Mouse (Mus musculus): Measurements from ENCODE around the gene Tarbp2. TPM values are rescaled to one million over a fixed set of nuclear protein-coding genes. Genes with fewer than 3 reads are reported as not detected.

Gene Tarbp2
- polyA plus RNA-seq (2012; ENCODE audit: insufficient read depth, insufficient read length, low replicate concordance, missing spikeins), result not detected in 2 replicates

DNA sequence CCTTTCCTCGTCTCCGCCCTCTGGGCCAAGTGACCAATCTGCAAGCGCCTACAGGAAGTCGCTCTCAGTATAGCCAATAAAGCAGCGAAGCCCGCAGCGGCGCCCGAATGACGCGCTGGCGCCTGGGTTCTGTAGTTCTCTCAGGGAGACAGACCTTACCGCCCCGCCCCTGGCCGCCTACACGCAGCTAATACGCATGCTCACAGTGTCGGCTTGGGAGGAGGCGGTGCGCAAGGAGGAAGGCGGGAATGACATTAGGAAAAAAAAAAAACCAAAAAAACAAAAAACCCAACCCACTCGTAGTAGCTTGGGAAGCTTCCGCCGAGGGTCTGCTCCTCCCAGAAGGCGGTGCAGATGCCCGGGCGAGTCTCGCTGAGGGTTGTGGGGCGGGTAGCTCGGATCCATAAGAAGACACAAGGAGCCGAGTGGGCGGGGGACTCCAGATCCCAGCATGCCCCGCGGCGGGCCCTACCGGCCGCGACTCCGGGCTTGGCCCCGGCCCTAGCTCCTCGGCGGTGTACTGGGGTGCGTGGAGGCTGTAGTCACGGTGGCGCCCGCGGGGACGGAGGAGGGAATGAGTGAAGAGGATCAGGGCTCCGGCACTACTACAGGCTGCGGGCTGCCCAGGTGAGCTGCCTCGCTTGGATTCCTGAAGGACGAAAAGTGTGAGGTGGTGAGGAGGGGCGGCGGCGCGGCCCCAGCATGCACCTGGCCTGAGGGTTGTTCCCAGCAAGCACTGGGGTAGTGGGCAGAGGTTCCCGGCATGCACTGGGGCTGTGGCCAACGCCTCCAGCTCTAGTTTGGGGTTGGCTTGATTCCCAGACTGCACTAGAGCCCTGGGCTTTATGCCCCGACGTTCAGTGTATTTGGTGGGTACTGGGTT, at the start of gene Tarbp2:
Gene Tarbp2, plus strand, starts transcription at position 217 of the 883 bp plus-strand sequence.
- WGBS, result under 1% methylated on average over 60 of the region's 60 CpGs
- peak; percentile 53; the same call in 1 of the 2 replicates for TF ChIP-seq POLR2A (IDR thresholded peaks at IDR 0.05; ENCODE audit: insufficient read depth, low read depth, low read length)
- TF ChIP-seq CTCF (IDR thresholded peaks at IDR 0.05; ENCODE audit: insufficient read depth, low read depth, low read length), result no peak
- Histone ChIP-seq H3K4me3 (ENCODE audit: insufficient read depth, low read depth, low read length) (peak within 1 kb of the TSS; percentile 89), H3K4me1 (ENCODE audit: control insufficient read depth, insufficient read depth, low read length) (peaks cover 17% of the 10 kb centered on the region), H3K27ac (ENCODE audit: insufficient read depth, low read depth, low read length) (peak within 1 kb of the TSS; percentile 100)

DNA sequence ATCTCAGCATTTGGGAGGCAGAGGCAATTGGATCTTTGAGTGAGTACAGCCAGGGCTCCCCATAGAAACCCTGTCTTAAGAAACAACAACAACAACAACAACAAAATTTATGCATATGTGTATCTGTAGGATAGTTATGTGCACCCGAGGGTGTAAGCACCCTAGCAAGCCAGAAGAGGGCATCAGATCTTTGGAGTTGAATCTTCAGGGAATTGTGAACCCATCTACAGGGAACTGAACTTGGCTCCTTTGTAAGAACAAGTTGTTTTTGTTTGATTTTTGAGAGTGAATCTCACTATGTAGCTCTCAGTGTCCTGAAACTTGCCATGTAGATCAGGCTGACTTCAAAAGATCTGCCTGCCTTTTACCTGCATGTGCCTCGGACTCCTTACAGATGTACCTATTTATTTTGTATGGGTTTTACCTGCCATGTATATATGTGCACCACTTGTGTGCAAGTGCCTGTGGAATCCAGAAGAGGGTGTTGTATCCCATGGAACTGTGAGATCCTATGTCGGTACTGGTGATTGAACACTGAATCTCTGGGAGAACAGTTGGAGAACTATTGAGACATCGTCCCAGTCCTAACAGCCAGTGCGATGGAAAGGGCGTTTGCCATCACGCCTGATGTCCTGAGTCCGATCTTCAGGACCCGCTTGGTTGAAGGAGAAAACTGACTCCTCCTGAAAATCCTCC, 49.2 kb upstream of the Tarbp2 start:
- no peak overlapping the region for H3K4me3 ChIP-seq (ENCODE audit: insufficient read depth, low read depth, low read length)
- H3K4me1 ChIP-seq (ENCODE audit: control insufficient read depth, insufficient read depth, low read length), result no peaks in the 10 kb centered on the region
- no peak for TF ChIP-seq CTCF (IDR thresholded peaks at IDR 0.05; ENCODE audit: insufficient read depth, low read depth, low read length)
- no peak for TF ChIP-seq POLR2A (IDR thresholded peaks at IDR 0.05; ENCODE audit: insufficient read depth, low read depth, low read length)
- WGBS, result 98% methylated on average over 9 of the region's 9 CpGs
- no peak overlapping the region for H3K27ac ChIP-seq (ENCODE audit: insufficient read depth, low read depth, low read length)

DNA sequence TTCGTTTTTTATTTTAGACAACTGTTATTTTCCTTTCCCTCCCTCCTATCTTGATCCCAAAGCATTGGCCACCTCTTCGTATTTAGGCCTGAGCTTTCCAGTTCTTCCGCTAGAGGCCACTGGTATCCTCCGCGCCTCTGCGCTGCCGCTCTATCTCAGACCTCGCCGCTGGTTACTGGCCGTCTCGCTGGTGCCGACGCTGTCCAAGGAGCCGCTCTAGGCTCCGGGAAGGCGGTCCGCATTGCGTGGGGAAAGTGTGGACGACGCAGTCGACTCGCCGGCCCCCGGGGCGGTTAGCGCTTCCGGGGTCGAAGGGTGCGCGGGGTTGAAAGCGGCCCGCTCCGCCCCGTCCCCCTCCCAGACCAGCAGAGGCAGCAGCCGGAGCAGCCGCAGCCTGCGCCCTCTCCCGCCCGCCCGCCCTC, 47.8 kb upstream of the Tarbp2 start, which contains the start of gene Pcbp2:
Gene Pcbp2, plus strand, starts transcription at position 357 of the 422 bp plus-strand sequence.
- H3K27ac ChIP-seq (ENCODE audit: insufficient read depth, low read depth, low read length), result peak within 1 kb of the TSS; percentile 94
- H3K4me1 ChIP-seq (ENCODE audit: control insufficient read depth, insufficient read depth, low read length), result no peaks in the 10 kb centered on the region
- 1% methylated on average over 36 of the region's 40 CpGs for WGBS
- H3K4me3 ChIP-seq (ENCODE audit: insufficient read depth, low read depth, low read length), result peak within 1 kb of the TSS; percentile 96
- TF ChIP-seq CTCF (IDR thresholded peaks at IDR 0.05; ENCODE audit: insufficient read depth, low read depth, low read length) (peak; percentile 74), POLR2A (IDR thresholded peaks at IDR 0.05; ENCODE audit: insufficient read depth, low read depth, low read length) (no peak)

DNA sequence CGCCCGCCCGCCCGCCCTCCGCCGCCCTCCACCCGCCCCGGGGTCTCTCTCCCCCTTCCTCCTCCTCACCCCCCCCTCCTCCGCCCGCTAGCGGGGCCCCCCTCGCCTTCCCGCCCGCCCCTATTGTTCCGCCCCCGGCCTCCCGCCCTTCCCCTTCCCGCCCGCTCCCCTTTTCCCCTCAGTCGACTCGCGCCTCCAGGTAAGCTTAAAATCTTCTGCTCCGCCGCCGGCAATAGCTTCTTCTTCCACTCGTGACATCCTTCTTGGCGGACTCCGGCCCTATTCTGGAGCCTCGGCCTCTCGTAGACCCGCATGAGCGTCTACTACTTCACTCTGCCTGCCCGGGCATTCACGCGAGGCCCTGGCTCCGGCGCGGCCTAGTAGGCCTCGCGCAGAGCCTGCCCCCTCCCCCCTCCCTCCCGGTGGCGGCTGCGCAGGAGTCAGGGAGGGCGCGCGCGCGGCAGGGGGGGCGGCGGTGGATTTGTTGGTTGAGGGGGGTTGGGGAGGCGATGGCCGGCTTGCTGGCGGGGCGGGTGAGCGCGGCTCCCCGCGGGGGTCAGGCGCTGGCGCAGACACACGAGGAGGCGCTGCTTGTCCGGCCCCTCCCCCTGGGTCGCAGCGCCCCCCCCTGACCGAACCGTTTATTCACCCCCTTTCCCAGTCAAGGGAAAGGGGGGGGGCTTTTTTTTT, 47.2 kb upstream of the Tarbp2 start:
- 0 out of 2 replicates have a peak, but pooled peaks have one; percentile 27 for TF ChIP-seq POLR2A (IDR thresholded peaks at IDR 0.05; ENCODE audit: insufficient read depth, low read depth, low read length)
- TF ChIP-seq CTCF (IDR thresholded peaks at IDR 0.05; ENCODE audit: insufficient read depth, low read depth, low read length), result no peak
- Histone ChIP-seq H3K27ac (ENCODE audit: insufficient read depth, low read depth, low read length) (peak overlapping the region; percentile 94), H3K4me3 (ENCODE audit: insufficient read depth, low read depth, low read length) (peak overlapping the region; percentile 96), H3K4me1 (ENCODE audit: control insufficient read depth, insufficient read depth, low read length) (no peaks in the 10 kb centered on the region)
- under 1% methylated on average over 48 of the region's 67 CpGs for WGBS

DNA sequence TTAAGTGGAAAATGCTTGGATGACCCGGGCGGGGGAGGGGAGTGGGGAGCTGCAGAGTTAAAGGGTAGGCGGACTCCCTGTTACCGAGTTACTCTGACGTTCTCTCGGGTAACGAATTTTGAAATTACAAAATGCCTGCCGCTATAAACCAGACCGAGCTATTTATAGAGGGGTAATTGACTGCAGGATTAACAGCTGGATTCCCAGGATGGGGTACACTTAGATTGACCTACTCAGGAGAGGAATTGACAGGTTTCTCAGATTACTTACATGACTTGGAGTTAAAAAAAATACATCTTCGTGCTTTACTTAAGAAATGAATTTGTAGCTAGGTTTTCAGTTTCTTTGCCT, 46.7 kb upstream of the Tarbp2 start:
- no peak overlapping the region for H3K27ac ChIP-seq (ENCODE audit: insufficient read depth, low read depth, low read length)
- no peaks in the 10 kb centered on the region for H3K4me1 ChIP-seq (ENCODE audit: control insufficient read depth, insufficient read depth, low read length)
- peak overlapping the region; percentile 96 for H3K4me3 ChIP-seq (ENCODE audit: insufficient read depth, low read depth, low read length)
- no peak for TF ChIP-seq CTCF (IDR thresholded peaks at IDR 0.05; ENCODE audit: insufficient read depth, low read depth, low read length)
- no peak for TF ChIP-seq POLR2A (IDR thresholded peaks at IDR 0.05; ENCODE audit: insufficient read depth, low read depth, low read length)
- 2% methylated on average over 10 of the region's 10 CpGs for WGBS

DNA sequence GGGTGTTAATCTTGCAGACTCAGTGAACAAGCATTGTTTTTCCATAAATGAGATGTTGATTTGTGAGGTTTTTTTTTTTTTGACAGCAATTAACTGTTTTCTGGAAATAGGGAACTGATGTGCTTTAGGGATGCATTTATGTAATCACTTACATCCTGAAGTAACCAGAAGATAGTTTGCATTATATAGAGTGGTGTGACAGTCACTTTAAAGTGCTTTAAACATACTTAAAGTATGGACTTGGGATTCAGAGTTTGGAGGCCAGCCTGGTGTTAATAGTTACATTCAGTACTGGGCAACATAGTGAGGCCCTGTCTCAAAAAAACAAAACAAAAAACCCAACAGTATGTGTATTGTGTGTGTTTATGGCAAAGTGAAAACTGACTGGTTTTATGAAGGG, 46.3 kb upstream of the Tarbp2 start:
- TF ChIP-seq CTCF (IDR thresholded peaks at IDR 0.05; ENCODE audit: insufficient read depth, low read depth, low read length), result no peak
- no peak for TF ChIP-seq POLR2A (IDR thresholded peaks at IDR 0.05; ENCODE audit: insufficient read depth, low read depth, low read length)
- no peak overlapping the region for H3K4me3 ChIP-seq (ENCODE audit: insufficient read depth, low read depth, low read length)
- no peaks in the 10 kb centered on the region for H3K4me1 ChIP-seq (ENCODE audit: control insufficient read depth, insufficient read depth, low read length)
- H3K27ac ChIP-seq (ENCODE audit: insufficient read depth, low read depth, low read length), result no peak overlapping the region

DNA sequence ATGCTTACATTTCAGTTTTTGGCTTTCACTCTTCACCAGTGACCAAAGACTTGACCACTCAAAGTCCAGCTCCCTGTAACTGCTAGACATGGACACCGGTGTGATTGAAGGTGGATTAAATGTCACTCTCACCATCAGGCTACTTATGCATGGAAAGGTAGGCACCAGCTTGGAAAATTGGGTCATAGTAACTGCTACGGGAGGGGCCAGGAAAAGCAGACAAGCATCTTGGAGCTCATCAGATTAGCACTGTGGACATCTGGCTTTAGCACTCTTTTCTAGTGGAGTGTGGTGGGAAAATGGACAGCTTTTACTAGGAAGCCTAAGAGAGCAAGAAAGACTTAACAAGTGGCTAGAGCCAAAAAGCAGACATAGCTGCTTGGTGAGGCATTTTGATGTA, 44.7 kb upstream of the Tarbp2 start:
- no peak overlapping the region for H3K4me3 ChIP-seq (ENCODE audit: insufficient read depth, low read depth, low read length)
- no peak for TF ChIP-seq POLR2A (IDR thresholded peaks at IDR 0.05; ENCODE audit: insufficient read depth, low read depth, low read length)
- TF ChIP-seq CTCF (IDR thresholded peaks at IDR 0.05; ENCODE audit: insufficient read depth, low read depth, low read length), result no peak
- H3K4me1 ChIP-seq (ENCODE audit: control insufficient read depth, insufficient read depth, low read length), result no peaks in the 10 kb centered on the region
- WGBS, result 43% methylated on average over 2 of the region's 2 CpGs
- no peak overlapping the region for H3K27ac ChIP-seq (ENCODE audit: insufficient read depth, low read depth, low read length)

DNA sequence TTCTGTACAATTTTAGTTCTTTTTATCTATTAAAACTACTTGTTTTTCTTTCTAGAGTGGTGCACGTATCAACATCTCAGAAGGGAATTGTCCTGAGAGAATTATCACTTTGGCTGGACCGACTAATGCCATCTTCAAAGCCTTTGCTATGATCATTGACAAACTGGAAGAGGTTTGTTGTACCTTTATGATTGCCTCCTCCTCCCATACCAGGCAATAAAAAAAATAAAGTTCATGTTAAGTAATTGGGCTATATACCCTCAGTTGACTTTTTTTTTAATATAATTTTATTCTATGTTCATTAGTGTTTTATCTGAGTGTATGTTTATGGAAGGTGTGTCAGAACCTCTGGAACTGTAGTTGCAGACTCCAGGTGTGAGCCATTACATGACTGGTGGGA, 43.5 kb upstream of the Tarbp2 start:
- H3K27ac ChIP-seq (ENCODE audit: insufficient read depth, low read depth, low read length), result no peak overlapping the region
- H3K4me1 ChIP-seq (ENCODE audit: control insufficient read depth, insufficient read depth, low read length), result no peaks in the 10 kb centered on the region
- 82% methylated on average over 2 of the region's 2 CpGs for WGBS
- no peak for TF ChIP-seq CTCF (IDR thresholded peaks at IDR 0.05; ENCODE audit: insufficient read depth, low read depth, low read length)
- no peak for TF ChIP-seq POLR2A (IDR thresholded peaks at IDR 0.05; ENCODE audit: insufficient read depth, low read depth, low read length)
- H3K4me3 ChIP-seq (ENCODE audit: insufficient read depth, low read depth, low read length), result no peak overlapping the region
